Mouse (Mus musculus) embryonic fibroblast, embryonic 13.5 days (primary cell): ENCODE results near the gene Hist1h4d. TPM values are rescaled to one million over a fixed set of nuclear protein-coding genes. Genes with fewer than 3 reads are reported as not detected.
A peak's percentile ranks its signal among the peaks of the same experiment; 100 is the strongest.
"Not testable (repeated sequence)": the region's sequence is repeated elsewhere in the genome, so short reads cannot be mapped to it uniquely, and the experiment has no call there.

Source experiments
- H3K27ac ChIP-seq: 2 replicates; pipeline ENCODE4 v1.5.1; 2012; ENCODE audit warnings: low read length, control low read depth, inconsistent platforms; ENCODE audit not compliant: insufficient read depth
- H3K4me1 ChIP-seq: 2 replicates; pipeline ENCODE4 v1.6.1; 2011; ENCODE audit warnings: low read length; ENCODE audit not compliant: control insufficient read depth, insufficient read depth
- H3K4me3 ChIP-seq: 2 replicates; pipeline ENCODE4 v1.5.1; 2011; ENCODE audit warnings: mild to moderate bottlenecking, control low read depth, low read length; ENCODE audit not compliant: insufficient read depth
- CTCF ChIP-seq: IDR thresholded peaks from 2 replicates; pipeline ENCODE4 v1.5.1; 2011; ENCODE audit warnings: mild to moderate bottlenecking, control low read depth, low read length, moderate library complexity, borderline replicate concordance; ENCODE audit not compliant: insufficient read depth
- POLR2A ChIP-seq: IDR thresholded peaks from 2 replicates; pipeline ENCODE4 v1.6.1; 2011; ENCODE audit warnings: low read depth, mild to moderate bottlenecking, control low read depth, low read length, moderate library complexity
- polyA plus RNA-seq: library from polyadenylated mRNA; stranded (reverse); fragments of >200 nt; gene quantifications from 2 replicates; pipeline ENCODE4 v1.2.4, GENCODE M21; 2011; ENCODE audit warnings: low read depth; ENCODE audit not compliant: missing spikeins, insufficient read length

The Hist1h4d gene
- 3.7 and 6.8 TPM in 2 replicates for polyA plus RNA-seq

GRCm38 (mm10) chr13:23581408-23582218 lies at the start of gene Hist1h4d:
Gene Hist1h4d (plus strand): TSS chr13:23581598.
- TF ChIP-seq POLR2A (peak; percentile 100), CTCF (no peak)
- H3K4me3 ChIP-seq = peak within 1 kb of the TSS; percentile 66
- peak within 1 kb of the TSS; percentile 59 for H3K27ac ChIP-seq

GRCm38 (mm10) chr13:23532262-23533075 lies 48.9 kb upstream of the Hist1h4d start:
- H3K4me1 ChIP-seq = peaks cover 5% of the 10 kb centered on the region; the same call in 1 of the 2 replicates
- peak overlapping the region; percentile 46 for H3K4me3 ChIP-seq
- TF ChIP-seq CTCF (no peak), POLR2A (peak; percentile 38; the same call in 1 of the 2 replicates)
- H3K27ac ChIP-seq = peak overlapping the region; percentile 79

More at GRCm38 (mm10) chr13:23581408-23582218, at the start of gene Hist1h4d:
- H3K4me1 ChIP-seq = peaks cover 3% of the 10 kb centered on the region

- H3K27ac ChIP-seq = peak within 1 kb of the TSS; percentile 93
- not testable (repeated sequence) for H3K4me1 ChIP-seq
- TF ChIP-seq POLR2A = peak; percentile 67
- H3K4me3 ChIP-seq = peak within 1 kb of the TSS; percentile 77
Measured at GRCm38 (mm10) chr13:23533560-23534367, 47.6 kb upstream of the Hist1h4d start, which contains the start of gene Hist1h2af. Gene Hist1h2af (plus strand): TSS chr13:23533906.

- H3K4me3 ChIP-seq = peak overlapping the region; percentile 77
- TF ChIP-seq CTCF = no peak
- peak; percentile 77; the same call in 1 of the 2 replicates for TF ChIP-seq POLR2A
Measured at GRCm38 (mm10) chr13:23534368-23535131, 46.8 kb upstream of the Hist1h4d start.

GRCm38 (mm10) chr13:23535137-23536075 lies 46.0 kb upstream of the Hist1h4d start, which contains the start of gene Hist1h3g:
Gene Hist1h3g (plus strand): TSS chr13:23535422.
- H3K27ac ChIP-seq = peak within 1 kb of the TSS; percentile 93
- TF ChIP-seq POLR2A = peak; percentile 94
- H3K4me1 ChIP-seq = not testable (repeated sequence)

More at GRCm38 (mm10) chr13:23534368-23535131, 46.8 kb upstream of the Hist1h4d start:
- peak overlapping the region; percentile 93 for H3K27ac ChIP-seq
- H3K4me1 ChIP-seq = peaks cover 3% of the 10 kb centered on the region

GRCm38 (mm10) chr13:23536076-23536822 lies 45.1 kb upstream of the Hist1h4d start:
- Histone ChIP-seq H3K27ac (peak overlapping the region; percentile 87), H3K4me1 (peaks cover 3% of the 10 kb centered on the region), H3K4me3 (peak overlapping the region; percentile 72)
- TF ChIP-seq POLR2A (peak; percentile 62; the same call in 1 of the 2 replicates), CTCF (no peak)

More at GRCm38 (mm10) chr13:23535137-23536075, 46.0 kb upstream of the Hist1h4d start, which contains the start of gene Hist1h3g:
- H3K4me3 ChIP-seq = peak within 1 kb of the TSS; percentile 77

GRCm38 (mm10) chr13:23537006-23537710 lies 44.2 kb upstream of the Hist1h4d start:
- TF ChIP-seq CTCF (no peak), POLR2A (no peak)

More at GRCm38 (mm10) chr13:23537006-23537710, 44.2 kb upstream of the Hist1h4d start:
- Histone ChIP-seq H3K27ac (peak overlapping the region; percentile 17; the same call in 1 of the 2 replicates), H3K4me1 (peaks cover 3% of the 10 kb centered on the region), H3K4me3 (peak overlapping the region; percentile 47)
